Mouse (Mus musculus) E14TG2a.4 (cell line): ENCODE results near the gene Prr5.

Source experiments
- CTCF ChIP-seq: conservative IDR thresholded peaks from 2 replicates; pipeline ENCODE4 v1.5.1; 2014; ENCODE audit warnings: low read length
- NANOG ChIP-seq: IDR thresholded peaks from 2 replicates; pipeline ENCODE4 v1.6.1; 2014; ENCODE audit warnings: borderline replicate concordance, low read length, mixed read lengths

- no peak for TF ChIP-seq CTCF
- no peak for TF ChIP-seq NANOG
Measured at GRCm38 (mm10) chr15:84624870-84625269, 44.5 kb upstream of the Prr5 start.
